In the genomic region with DNA sequence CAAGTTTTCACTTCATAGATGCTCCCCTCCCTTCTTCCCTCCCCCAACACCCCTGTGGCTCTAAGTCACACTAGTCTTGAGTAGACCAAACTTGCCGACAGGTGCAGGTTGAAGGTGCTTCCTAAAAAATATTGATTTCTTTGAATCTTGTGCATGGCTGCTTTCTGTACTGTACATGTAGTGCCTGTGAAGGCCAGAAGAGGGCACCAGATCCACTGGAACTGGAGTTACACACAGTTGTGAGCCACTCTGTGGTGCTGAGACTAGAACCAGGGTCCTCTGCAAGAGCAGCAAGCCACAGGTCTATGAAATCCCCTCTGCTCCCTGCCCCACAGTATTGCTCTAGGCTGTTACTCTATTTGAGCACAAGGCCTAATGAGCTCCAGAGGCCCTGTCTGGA, we compare ENCODE assay signal across 17 mouse cellular contexts.
DNase-seq lines count a peak whose midpoint lies in the region; ATAC-seq and TF ChIP-seq lines count a peak whose summit lies in the region.
"Had no signal": no experiment of that assay in that cellular context is flagged by ENCODE, and none has a peak within 500 bp of the region (broad histone marks: within the 10 kb centered on the region; RNA-seq: fewer than 3 reads in every experiment).

No protein-coding gene starts in this region.

- H3K27me3 ChIP-seq in heart, adult 2 months (ENCODE audit: control insufficient read depth, insufficient read depth, low read length): no peaks in the 10 kb centered on the region
- no peaks in the 10 kb centered on the region for H3K27me3 ChIP-seq in liver, postnatal 0 days (ENCODE audit: insufficient read depth, low read length)
- peaks cover 5% of the 10 kb centered on the region; the same call in 1 of the 2 replicates for H3K27me3 ChIP-seq in liver, embryonic 11.5 days (replicated peaks; ENCODE audit: control insufficient read depth, insufficient read depth, low read length)
- H3K27me3 ChIP-seq in ES-Bruce4 (ENCODE audit: control insufficient read depth, insufficient read depth, low read length, poor library complexity, severe bottlenecking): no peaks in the 10 kb centered on the region
- no peaks in the 10 kb centered on the region for H3K27me3 ChIP-seq in embryonic facial prominence, embryonic 10.5 days (replicated peaks; ENCODE audit: low read depth, poor library complexity, severe bottlenecking)
- H3K27me3 ChIP-seq: intestine, embryonic 15.5 days had no signal

- H3K36me3 ChIP-seq in heart, adult 2 months (ENCODE audit: control insufficient read depth, insufficient read depth, low read length): no peaks in the 10 kb centered on the region
- no peaks in the 10 kb centered on the region for H3K36me3 ChIP-seq in liver, postnatal 0 days (replicated peaks; ENCODE audit: insufficient read depth, low read length)
- H3K36me3 ChIP-seq in liver, embryonic 11.5 days (ENCODE audit: control insufficient read depth, insufficient read depth, low read length): no peaks in the 10 kb centered on the region
- no peaks in the 10 kb centered on the region for H3K36me3 ChIP-seq in ES-Bruce4 (ENCODE audit: control insufficient read depth, insufficient read depth, low read length, poor library complexity, severe bottlenecking)
- no peaks in the 10 kb centered on the region for H3K36me3 ChIP-seq in embryonic facial prominence, embryonic 10.5 days (replicated peaks)
- H3K36me3 ChIP-seq: embryonic facial prominence, embryonic 12.5 days; heart, embryonic 15.5 days; hindbrain, embryonic 10.5 days; intestine, embryonic 15.5 days had no signal

- H3K79me2 ChIP-seq in heart, adult 2 months (replicated peaks; ENCODE audit: control insufficient read depth, insufficient read depth, low read length): no peaks in the 10 kb centered on the region

- ATAC-seq in liver, postnatal 0 days: no peak
- ATAC-seq in liver, embryonic 11.5 days (replicated peaks; ENCODE audit: low FRiP score): no peak
- ATAC-seq: intestine, embryonic 15.5 days; midbrain, embryonic 16.5 days had no signal

- no peak overlapping the region for H3K9ac ChIP-seq in heart, adult 2 months (ENCODE audit: low read depth, low read length)
- H3K9ac ChIP-seq in liver, postnatal 0 days (replicated peaks): no peak overlapping the region
- no peak overlapping the region for H3K9ac ChIP-seq in liver, embryonic 11.5 days (ENCODE audit: low read depth, low read length)
- H3K9ac ChIP-seq in ES-Bruce4 (ENCODE audit: low read depth, poor library complexity, severe bottlenecking): no peak overlapping the region
- H3K9ac ChIP-seq: embryonic facial prominence, embryonic 12.5 days; heart, embryonic 15.5 days; intestine, embryonic 15.5 days had no signal

- TF ChIP-seq CTCF in heart, adult 2 months (IDR thresholded peaks at IDR 0.05): peak; percentile 41
- TF ChIP-seq CTCF in liver, postnatal 0 days (IDR thresholded peaks at IDR 0.05; ENCODE audit: low read depth): peak; percentile 40
- peak; percentile 46 for TF ChIP-seq CTCF in ES-Bruce4 (IDR thresholded peaks at IDR 0.05; ENCODE audit: low read depth, low read length)

- intact Hi-C loops in heart, adult 2 months (cut with DNase I): no loop called here

- H3K4me3 ChIP-seq in heart, adult 2 months: no peak overlapping the region
- no peak overlapping the region for H3K4me3 ChIP-seq in liver, postnatal 0 days (ENCODE audit: low read depth, low read length)
- H3K4me3 ChIP-seq in liver, embryonic 11.5 days (ENCODE audit: low read depth, low read length): no peak overlapping the region
- no peak overlapping the region for H3K4me3 ChIP-seq in ES-Bruce4 (ENCODE audit: low read depth, low read length)
- no peak overlapping the region for H3K4me3 ChIP-seq in embryonic facial prominence, embryonic 10.5 days
- H3K4me3 ChIP-seq: embryonic facial prominence, embryonic 12.5 days; heart, embryonic 15.5 days; hindbrain, embryonic 10.5 days; intestine, embryonic 15.5 days had no signal

- 96% methylated on average over 1 of the region's 1 CpGs for WGBS in heart, adult 2 months
- 95% methylated on average over 1 of the region's 1 CpGs for WGBS in liver, postnatal 0 days (ENCODE audit: insufficient replicate concordance)
- WGBS in liver, embryonic 11.5 days: 93% methylated on average over 1 of the region's 1 CpGs
- 98% methylated on average over 1 of the region's 1 CpGs for WGBS in embryonic facial prominence, embryonic 10.5 days

- no peak for TF ChIP-seq EP300 in heart, adult 2 months (IDR thresholded peaks at IDR 0.05; ENCODE audit: insufficient read depth, low read depth, low read length)
- TF ChIP-seq EP300 in liver, postnatal 0 days (IDR thresholded peaks at IDR 0.05; ENCODE audit: low read depth): no peak
- TF ChIP-seq EP300 in ES-Bruce4 (IDR thresholded peaks at IDR 0.05; ENCODE audit: insufficient read depth, low read depth, low read length): no peak

- no peak overlapping the region for H3K27ac ChIP-seq in heart, adult 2 months
- no peak overlapping the region for H3K27ac ChIP-seq in liver, postnatal 0 days (ENCODE audit: low read depth)
- H3K27ac ChIP-seq in liver, embryonic 11.5 days (ENCODE audit: low read depth, low read length): no peak overlapping the region
- no peak overlapping the region for H3K27ac ChIP-seq in ES-Bruce4 (ENCODE audit: insufficient read depth, low read length)
- no peak overlapping the region for H3K27ac ChIP-seq in embryonic facial prominence, embryonic 10.5 days (replicated peaks)
- H3K27ac ChIP-seq: embryonic facial prominence, embryonic 12.5 days; heart, embryonic 15.5 days; hindbrain, embryonic 10.5 days; intestine, embryonic 15.5 days had no signal

- H3K9me3 ChIP-seq in liver, postnatal 0 days (ENCODE audit: low read length): peaks cover 5% of the 10 kb centered on the region
- H3K9me3 ChIP-seq in liver, embryonic 11.5 days (ENCODE audit: control insufficient read depth, low read length): 0 out of 2 replicates have a peak, but pooled peaks cover 2% of the 10 kb centered on the region
- no peaks in the 10 kb centered on the region for H3K9me3 ChIP-seq in ES-Bruce4 (replicated peaks; ENCODE audit: control insufficient read depth, insufficient read depth, low read length, poor library complexity, severe bottlenecking)
- peaks cover 9% of the 10 kb centered on the region for H3K9me3 ChIP-seq in embryonic facial prominence, embryonic 10.5 days
- H3K9me3 ChIP-seq: intestine, embryonic 15.5 days had no signal

- H3K4me1 ChIP-seq in heart, adult 2 months (ENCODE audit: control insufficient read depth, insufficient read depth, low read length): no peaks in the 10 kb centered on the region
- H3K4me1 ChIP-seq in liver, postnatal 0 days (ENCODE audit: insufficient read depth): no peaks in the 10 kb centered on the region
- H3K4me1 ChIP-seq in liver, embryonic 11.5 days (replicated peaks; ENCODE audit: control insufficient read depth, insufficient read depth, low read length): no peaks in the 10 kb centered on the region
- H3K4me1 ChIP-seq in ES-Bruce4 (ENCODE audit: control insufficient read depth, insufficient read depth, low read length): peaks cover 7% of the 10 kb centered on the region
- peaks cover 9% of the 10 kb centered on the region; the same call in 1 of the 2 replicates for H3K4me1 ChIP-seq in embryonic facial prominence, embryonic 10.5 days
- H3K4me1 ChIP-seq: embryonic facial prominence, embryonic 12.5 days; intestine, embryonic 15.5 days had no signal

- TF ChIP-seq POLR2A in heart, adult 2 months (IDR thresholded peaks at IDR 0.05; ENCODE audit: insufficient read depth, low read depth, low read length): no peak
- TF ChIP-seq POLR2A in ES-Bruce4 (IDR thresholded peaks at IDR 0.05; ENCODE audit: insufficient read depth, low read length): no peak

- no peak overlapping the region for H3K4me2 ChIP-seq in liver, postnatal 0 days (ENCODE audit: low read depth, low read length)
- no peak overlapping the region for H3K4me2 ChIP-seq in liver, embryonic 11.5 days
- H3K4me2 ChIP-seq: embryonic facial prominence, embryonic 12.5 days; heart, embryonic 15.5 days; intestine, embryonic 15.5 days had no signal

- DNase-seq in heart, adult 2 months: no peak
- no peak for DNase-seq in heart, adult 18-20 months
- DNase-seq in liver, postnatal 0 days: no peak
- DNase-seq in liver, embryonic 11.5 days (ENCODE audit: low spot score): no peak
- DNase-seq in induced T-regulatory cell, adult 2 months (ENCODE audit: low read depth): peak; percentile 38
- DNase-seq in embryonic facial prominence, embryonic 10.5 days (ENCODE audit: low spot score): no peak
- DNase-seq: cerebellum, adult 11 months; cerebellum, postnatal 36 days; kidney, postnatal 14 days; left cerebral cortex, postnatal 4 days; right cerebral cortex, postnatal 14 days had no signal
